Mouse (Mus musculus) lung, postnatal 10 days (tissue): ENCODE data around the gene Fcmr.

Experiments
- DNase-seq: peaks from one replicate; pipeline ENCODE4 v3.0.0; 2021

Fcmr gene

DNA sequence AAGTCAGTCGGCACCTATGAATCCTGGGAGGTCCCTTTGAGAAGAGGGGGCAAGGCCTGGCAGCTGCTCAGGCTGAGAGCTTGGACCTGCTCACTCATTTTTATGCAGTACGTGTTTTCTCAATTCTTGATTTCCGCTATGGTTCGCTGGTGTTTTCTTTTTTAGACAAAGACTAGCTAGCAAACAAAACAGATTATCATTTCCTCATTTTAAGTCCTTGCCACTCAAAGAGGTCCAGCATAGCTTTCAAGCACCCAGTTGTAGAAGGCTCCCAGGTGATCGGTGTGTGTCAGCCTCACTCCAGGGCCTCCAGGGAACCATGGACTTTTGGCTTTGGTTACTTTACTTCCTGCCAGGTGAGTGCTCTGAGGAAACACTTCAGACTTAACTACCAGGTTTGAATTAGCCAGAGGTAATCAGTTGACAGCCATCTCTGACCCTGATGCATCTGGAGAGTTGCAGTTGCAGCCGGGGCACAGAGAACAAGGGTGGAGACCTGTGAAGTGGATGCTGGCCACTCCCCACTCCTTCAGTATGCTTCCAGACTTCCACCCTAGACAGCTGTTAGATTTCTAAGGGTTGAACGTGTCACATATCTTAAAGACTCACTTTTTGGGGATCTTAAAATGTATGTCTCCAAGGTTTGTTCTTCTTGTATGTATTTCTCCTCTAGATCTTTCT is at the start of gene Fcmr:
Gene Fcmr, plus strand, starts transcription at position 129 of the 681 bp plus-strand sequence.
- no peak for DNase-seq

DNA sequence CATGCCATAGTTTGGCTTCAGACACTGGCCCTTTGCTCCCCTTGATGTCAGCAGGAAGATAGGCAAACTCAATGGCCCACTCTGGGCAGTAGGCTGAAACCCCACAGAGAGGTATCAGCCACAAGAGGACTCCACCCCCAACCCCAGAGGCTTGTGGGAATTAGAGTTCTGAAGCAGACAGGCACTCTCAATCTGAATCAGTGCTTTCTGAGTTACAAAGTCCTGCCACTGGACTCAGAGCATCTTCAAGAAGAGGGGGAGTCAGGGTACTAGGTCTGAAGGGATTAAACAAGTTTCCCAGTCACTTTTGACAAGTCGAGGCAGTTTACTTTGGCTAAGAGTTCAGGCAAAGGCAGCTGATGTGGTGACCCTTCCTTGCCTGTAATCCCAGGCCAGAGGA is 45.7 kb upstream of the Fcmr start:
- no peak for DNase-seq

DNA sequence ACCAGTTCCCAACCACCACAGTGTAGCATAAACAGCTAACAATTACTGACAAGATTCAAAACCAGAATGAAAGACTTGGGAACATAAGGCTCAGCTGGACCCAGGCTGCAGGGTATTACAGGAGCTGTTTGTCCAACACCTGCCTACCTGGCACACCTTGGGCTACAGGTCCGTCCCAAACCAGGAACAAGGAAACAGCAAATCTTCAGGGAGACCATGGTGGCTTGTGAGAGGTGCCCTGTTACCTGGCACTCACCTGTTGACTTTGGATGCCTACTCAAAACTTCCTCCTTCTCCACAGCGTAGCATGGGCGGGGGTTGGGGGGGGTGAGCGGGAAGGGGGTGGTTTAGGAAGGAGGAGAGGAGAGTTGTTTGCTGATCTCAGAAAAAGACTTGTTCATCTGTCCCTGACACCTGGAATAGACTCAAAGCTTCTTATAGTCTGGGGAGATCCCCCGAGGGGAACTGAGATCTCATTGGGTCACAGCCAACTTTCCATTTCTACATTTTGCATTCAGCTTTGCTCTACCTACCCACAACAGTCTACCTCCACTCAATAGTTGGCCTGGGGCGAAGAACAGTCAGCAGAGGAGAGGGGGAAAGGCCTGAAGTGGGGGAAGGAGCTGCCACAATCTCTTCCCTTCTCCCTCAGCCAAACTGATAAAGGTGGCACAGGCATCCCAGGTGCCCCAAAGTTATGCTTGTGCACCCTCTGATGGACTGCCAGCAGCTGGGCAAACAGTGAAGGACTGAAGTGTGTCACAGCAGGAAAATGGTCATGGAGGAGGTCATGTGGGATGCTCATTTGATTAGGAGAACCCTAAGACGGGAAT is 44.9 kb upstream of the Fcmr start:
- DNase-seq, result peak; percentile 10

DNA sequence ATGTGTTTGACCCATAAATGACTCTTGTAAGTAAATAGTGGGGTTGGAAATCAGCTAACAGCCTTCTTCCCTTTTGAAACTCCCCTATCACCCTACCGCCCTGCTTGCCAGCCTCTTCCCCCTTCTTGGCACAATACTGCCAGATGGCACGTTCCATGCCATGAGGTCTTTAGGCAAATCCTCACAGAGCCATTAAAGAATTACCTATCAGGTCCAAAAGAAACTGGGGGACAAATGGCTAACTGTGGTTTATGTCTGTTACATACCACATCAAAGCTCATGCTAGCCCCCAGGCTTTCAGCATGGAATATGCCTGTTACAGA is 44.4 kb upstream of the Fcmr start:
- DNase-seq, result no peak

DNA sequence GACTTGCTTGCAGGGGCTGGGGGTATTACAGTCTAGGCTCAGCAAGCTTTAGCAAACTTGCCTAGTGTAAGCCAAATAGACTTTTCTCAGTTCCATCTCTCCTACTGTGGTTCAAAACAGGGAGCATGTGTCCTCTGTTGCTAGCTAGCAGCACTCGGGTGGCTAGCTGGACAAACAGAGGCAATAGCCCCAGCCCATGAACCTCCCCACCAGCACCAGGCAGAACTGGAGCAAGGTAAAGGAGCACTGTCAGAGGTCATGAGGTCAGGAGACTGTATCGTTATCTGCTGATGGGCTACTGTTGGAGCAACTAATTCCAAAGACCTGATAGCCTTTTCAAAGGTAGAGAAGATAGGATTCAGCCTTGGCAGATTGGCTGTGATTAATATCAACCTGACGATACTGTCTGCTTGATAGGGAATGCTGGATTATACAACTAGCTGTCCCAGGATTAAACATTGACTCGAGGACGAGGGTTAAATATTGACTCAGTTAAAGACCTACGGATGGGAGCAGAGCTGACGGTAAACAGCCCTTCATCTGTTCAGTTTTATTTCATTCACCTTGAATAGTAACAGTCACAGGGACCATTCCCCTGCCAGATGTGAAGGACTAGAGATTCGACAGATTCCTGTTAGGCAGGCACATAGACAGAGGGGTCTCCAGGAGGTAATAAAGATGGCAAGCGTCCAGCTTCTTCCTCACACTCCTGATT is 43.4 kb upstream of the Fcmr start:
- no peak for DNase-seq

DNA sequence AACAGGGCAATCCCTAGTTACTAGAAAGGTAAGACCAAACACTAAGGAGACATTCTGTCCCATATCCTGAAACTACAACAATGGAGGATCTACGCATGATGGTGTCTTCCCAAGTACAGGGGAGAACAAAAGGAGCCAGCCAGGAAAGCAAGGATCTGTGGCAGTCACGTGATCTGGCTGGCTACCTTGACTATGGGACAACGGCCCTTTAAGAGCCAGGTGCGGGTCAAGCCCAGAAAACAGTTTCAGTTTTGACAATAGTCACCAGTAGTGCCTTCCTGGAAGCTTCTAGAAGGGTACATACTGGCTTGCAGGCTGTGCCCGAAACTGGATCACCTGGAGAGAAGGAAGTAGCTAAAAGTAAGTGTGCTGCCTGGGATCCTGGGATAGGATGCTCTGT is 39.0 kb upstream of the Fcmr start, which contains the start of gene Pigr:
Gene Pigr, plus strand, starts transcription at position 237 of the 400 bp plus-strand sequence.
- no peak for DNase-seq

DNA sequence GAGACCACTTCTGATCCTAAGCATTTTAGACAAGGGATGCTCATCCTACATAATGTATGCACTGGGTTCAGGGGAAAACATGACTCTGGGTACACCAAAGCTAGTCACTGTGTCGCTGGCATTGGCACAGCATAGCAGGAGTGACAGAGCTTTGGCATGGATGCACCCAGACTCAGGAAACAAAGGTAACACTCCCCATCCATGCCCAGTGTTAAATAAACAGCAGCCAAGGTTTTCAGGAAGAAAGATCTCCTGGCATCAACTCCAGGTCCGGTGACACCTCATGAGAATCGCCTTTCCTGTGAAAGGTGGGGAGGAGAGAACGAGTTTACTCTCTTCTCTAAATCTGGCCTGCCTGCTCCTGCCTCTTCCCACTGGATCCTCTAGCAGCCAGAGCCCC is 36.8 kb upstream of the Fcmr start:
- no peak for DNase-seq

DNA sequence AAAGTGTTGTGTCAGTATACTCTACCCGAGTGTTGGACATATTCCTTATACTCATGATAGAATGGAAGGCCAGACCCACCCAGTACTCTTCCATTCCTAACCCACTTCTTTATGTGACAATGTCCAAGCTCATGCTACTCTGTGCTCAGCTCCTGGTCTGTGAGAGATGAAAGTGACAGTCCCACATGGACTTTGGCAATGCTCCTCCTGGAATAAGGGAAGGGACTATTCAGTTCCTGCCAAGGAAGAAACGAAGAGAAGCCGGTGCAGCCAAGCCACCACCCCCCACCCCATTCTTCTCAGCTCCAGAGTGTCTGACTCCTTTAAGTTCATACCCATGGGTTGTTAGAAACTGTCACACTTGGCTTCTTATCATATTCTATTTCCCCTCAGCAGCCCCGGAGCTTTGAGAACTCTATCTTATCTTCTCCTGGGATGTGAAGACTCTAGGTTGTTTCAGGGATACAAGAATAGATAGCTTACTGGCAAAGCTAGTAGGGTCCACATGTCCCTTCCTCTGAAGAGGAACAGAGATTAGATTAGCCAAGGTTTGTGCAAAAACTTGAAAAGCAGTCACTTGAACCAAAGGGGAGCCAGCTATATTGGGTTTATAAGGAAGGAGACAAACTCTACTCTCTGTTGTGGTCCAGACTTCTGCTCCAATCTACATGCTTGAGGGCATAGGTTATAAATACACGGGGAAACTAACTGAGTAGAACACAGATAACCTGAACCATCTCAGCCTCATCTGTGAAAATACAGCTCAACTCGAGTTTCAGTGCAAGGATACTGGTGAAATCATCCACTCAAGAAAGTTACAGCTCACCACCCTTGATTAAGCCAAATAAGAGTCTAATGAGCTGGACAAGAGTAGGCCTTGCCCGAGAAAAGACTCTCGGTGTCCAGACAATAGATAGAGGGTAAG is 35.3 kb upstream of the Fcmr start:
- DNase-seq, result no peak

DNA sequence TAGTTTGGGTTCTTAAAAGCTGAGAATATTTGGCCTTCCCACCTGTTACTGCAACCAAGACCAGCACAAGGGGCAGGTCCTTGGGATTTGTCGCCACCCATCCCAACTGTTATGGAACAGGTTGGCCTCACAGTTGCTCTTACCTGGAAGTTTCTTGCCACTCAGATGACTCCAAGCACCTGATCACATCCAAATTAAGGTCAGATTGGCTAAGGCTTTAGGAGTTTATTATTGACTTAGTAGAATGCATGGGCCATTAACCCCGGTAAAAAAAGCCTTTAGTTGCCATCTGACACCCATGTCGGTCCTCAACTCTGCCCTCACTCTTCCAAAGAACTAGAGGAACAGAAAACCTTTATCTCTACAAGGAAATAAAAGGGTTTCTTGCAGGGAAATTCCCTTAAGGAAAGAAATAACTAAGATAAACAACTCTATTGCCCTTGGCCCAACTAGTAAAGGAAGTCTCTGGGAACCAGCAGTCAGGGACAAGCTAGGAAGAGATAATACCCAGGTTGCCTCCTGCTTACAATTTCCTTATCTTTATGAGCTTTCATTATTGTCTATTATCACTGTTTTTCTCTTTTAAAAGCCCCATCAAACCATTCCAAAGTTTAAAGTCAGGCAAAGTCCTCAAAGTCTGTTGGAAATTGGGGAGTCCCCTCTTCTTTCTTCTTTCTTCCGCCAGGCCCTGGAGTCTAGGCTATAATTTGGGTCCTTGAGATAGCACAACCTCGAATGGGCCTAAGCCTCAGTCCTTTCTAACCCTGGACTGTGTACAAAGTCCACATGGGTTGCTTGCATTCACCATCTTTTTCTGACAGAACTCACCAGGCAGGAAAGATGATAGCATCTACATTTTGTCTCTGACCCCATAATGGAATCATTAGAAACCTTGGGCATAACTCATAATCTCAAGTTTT is 33.0 kb upstream of the Fcmr start:
- no peak for DNase-seq

DNA sequence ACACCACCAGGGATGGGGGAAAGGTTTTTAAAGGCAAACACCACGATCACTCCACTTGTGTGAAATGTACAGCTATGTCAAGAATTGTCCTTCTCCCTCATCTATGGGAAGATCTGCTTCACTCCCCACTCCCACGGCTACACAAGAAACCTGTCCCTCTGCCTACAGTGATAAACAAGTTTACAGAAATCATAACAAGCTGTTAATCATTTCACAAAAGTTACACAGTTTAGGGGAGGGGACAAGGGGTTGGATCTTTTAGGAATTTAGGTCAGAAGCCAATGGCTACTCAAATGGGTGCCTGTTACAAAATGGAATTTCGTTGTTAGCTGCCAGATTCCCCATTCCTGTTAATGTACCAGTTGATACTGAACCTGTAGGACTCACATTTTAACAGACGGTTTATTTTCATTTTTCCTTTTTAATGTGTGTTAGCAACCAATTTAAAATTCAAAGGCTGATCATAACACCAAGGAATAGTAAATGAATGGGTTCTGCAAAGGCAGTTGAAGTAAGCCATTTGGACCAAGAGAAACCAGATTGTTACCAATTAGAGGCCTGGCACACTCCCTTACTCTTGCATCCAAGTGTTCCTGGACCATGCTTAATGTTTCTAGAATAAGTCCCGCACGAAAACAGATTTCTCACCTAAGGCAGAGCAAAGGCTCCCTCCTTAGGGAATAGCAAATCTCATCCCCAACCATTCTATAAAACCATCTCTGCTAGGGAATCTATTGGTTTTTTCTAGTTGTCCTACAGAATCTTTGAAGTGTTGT is 30.1 kb upstream of the Fcmr start:
- DNase-seq, result no peak

DNA sequence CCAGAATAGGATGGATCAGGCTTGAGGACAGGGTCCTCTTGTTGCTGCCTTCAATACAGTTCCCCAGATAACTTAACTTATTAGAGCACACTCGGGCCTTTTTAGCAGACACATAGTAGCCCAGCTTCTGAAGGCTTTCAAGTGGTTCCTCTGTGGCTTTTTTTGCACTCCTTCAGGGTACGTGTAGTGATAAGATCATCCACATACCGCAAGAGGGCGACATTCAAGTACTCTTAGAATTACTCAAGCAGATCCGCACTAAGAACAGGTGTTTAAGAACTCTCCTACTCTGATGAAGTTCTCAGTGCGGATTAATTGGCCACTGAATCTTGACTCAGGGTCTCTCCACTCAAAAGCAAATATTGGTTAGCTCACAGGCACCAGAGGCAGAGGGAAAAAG is 27.2 kb upstream of the Fcmr start:
- DNase-seq, result peak; percentile 60

DNA sequence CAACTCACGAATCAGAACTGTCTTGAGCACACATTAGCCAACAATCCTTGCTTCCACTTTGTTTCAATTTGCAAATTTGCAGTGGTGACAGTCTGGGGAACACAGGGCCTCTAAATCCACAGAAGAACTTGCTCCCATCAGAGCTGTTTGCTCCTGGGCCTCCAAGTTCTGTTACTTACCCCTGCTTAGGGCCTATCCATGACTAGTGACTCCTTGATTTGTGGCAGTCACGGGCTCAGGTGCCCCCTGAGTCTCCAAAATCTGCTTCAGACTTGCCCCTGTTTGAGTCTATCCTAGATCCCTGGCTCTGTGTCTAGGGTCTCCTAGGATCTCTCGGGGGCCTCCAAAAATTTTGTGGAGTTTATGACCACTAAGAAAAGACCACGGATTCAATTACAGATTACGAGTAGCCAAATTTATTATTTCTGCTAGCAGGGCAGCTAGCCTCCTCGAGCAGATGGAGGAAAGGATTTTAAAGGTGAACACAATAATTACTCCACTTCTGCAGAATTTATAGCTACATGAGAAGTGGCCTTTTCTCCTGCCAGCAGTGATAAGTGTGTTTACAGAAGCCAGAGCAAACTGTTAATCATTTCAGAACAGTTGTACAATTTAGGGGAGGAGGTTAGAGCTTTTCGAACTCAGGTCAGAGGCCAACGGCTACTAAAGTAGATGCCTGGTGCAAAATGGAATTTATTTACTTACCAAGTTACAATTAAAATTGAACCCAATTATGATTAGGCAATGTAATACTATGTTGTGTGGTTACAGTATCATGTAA is 24.7 kb upstream of the Fcmr start:
- DNase-seq, result no peak

DNA sequence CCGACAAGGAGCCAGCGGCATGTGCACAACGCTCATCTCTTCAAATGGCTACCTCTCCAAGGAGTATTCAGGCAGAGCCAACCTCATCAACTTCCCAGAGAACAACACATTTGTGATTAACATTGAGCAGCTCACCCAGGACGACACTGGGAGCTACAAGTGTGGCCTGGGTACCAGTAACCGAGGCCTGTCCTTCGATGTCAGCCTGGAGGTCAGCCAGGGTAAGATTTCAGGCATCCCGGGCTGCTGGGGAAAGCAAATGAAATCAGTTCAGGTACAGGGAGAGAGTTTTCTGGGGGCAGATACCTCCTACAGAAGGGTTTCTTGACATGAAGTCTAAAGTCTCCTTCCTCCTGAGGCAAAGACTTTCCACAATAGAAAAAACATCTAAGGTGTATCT is 23.8 kb upstream of the Fcmr start:
- DNase-seq, result no peak

DNA sequence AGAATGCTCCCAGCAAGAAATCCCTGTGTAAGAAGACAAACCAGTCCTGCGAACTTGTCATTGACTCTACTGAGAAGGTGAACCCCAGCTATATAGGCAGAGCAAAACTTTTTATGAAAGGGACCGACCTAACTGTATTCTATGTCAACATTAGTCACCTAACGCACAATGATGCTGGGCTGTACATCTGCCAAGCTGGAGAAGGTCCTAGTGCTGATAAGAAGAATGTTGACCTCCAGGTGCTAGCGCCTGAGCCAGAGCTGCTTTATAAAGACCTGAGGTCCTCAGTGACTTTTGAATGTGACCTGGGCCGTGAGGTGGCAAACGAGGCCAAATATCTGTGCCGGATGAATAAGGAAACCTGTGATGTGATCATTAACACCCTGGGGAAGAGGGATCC is 21.0 kb upstream of the Fcmr start:
- DNase-seq, result no peak

DNA sequence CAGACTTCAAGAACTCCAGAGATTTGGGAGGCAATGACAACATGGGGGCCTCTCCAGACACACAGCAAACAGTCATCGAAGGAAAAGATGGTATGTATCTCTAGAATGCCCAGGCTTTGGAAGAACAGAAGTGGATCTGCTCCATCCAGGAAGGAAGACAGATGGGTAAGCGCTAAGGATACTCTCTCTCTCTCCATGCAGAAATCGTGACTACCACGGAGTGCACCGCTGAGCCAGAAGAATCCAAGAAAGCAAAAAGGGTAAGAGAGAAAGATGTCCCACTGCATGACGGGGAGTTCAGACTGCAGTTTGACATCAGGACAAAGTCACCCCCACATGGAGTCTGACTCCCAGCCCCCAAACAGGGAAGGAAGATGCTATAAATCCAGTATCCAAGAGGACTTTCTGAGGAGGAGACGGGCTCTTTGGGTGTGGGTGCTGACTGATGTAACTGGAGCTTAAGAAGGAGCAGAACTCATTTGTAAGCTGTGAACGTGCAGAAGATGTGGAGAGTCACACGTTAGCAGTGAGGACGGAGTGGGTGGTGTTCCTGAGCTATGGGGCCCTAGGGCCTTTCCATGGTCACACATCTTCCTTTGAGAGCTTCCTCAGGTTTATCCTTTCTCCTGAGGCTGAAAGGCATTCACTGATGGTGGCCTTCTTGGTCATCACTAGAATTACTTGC is 15.8 kb upstream of the Fcmr start:
- no peak for DNase-seq

DNA sequence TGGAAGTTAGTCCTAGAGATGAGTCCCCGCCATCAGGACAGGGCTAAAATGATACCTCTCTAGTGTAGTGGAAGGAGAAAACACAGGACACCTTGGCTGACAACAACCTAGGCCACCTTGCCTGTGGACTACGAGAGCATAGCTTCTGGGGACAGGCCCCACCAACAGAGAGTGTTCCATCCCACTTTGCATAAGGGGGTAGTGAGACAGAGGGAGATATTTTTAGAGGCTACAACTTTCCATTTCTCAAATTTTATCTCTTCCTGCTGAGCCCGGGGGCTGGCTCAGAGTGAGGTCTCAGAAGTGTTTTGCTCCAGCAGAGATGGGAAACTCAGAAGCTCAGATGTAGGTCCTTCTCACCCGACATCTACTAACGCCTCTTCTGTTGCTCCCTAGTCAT is 15.1 kb upstream of the Fcmr start:
- no peak for DNase-seq

DNA sequence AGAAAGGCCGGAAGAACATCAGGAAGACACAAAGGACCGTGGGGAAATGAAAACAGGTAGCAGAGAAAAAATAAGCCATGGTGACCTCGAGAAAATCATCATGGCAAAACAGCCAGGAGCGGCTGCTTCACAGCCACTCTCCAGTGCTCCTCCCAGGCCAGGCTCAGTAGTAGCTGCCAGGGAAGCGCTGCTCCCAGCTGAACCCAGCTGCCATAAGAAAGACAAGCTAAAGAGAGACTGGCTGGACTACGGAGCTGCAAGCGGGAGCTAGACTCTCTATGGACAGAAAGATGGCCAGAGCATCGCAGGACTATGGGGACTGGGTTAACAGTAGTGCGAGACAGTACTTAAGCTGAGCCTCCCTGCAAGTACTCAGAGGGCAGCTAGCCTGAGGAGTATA is 10.7 kb upstream of the Fcmr start:
- no peak for DNase-seq

DNA sequence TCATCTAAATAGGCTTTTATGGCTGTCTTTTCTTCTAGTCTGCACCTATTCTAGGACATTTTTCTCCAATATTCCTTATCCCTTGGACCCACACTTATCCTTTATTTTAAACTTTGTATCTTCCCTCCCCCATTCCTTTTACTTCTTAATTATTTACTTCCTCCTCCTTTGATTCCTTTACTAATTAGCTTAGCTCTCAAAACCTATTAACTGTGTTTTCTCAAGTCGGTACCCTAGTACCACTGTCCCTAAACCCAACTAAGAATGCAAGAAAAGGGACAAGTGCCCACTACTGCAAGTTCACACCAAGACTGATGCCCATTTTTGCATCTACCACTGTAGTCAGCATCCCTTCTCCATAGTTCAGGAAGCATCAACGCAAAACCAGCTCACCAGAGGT is 9.7 kb upstream of the Fcmr start:
- DNase-seq, result no peak

DNA sequence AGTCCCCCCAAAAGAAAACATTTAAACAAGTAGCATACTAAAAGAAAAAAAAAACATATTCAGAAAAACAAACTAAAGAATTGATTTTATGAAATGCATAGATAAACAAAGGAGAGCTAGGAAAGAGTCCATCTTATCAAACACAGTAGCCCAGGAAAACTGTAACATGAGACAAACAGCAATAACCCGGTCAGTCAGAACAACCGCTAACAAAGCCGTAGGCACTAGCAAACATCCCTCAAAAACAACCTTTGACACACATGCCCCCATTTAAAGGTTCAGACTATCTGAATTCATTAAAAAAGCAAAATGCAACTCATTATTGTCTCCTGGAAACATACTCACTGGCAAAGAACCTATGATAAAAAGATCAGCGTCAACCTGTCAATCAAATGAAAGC is 8.0 kb upstream of the Fcmr start:
- DNase-seq, result no peak

DNA sequence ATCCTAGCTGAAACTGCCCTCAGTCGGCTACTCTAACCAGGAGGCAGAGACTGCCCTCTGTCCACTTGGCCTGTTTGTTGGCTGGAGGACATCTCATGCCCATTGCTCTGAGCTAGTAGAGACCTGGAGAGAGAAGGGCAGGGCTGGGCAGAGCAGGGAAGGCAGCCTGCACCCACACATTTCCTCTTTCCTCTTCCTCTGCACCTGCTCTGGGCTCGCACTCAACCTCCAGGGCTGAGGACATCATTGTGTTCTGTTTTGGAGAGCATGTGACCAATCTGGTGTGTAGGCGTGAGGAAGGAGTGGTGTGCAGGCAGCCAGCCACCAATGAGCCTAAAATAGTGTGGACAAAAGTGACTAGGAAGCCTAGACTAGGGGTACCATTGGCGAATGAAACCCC is 1.2 kb upstream of the Fcmr start:
- no peak for DNase-seq
